Mouse (Mus musculus): ENCODE data around the gene Bcat1. TPM values are rescaled to one million over a fixed set of nuclear protein-coding genes. Genes with fewer than 3 reads are reported as not detected.

The Bcat1 gene
- 0.41 and 0.44 TPM in 2 replicates for total RNA-seq (2023)

DNA sequence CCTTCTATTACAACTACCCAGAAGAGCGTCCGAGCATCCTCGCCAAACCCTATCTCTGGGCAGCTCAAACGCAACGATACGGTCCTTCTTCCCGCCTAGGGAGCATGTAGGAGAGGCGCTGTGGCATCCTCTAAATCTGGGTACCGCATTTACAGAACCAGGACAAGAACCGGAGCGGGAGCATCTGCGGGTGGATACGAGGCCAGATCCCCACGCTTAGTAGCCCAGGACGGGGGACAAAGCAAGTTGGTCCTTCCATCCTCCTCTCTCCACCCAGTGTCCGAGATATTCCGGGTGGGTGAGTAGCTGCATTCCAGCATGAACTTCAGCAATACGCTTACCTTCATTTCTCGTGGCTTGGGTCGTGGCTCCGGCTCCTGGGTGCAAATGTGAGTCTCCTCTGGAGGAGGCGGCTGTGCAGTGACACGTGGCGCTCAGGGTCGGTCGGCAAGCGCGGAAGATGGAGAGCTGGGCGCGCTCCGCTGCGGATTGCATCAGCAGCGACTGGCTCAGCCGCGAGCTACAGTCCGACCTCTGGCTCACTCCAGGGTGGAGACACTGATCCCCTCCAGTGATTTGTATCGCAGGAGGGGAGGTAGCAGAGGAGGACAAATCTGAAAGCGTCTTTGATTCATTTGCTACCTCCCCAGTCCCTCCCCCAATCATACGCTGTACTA is at the start of gene Bcat1:
Bcat1 (minus strand) TSS at position 637 of the 677 bp plus-strand sequence.

DNA sequence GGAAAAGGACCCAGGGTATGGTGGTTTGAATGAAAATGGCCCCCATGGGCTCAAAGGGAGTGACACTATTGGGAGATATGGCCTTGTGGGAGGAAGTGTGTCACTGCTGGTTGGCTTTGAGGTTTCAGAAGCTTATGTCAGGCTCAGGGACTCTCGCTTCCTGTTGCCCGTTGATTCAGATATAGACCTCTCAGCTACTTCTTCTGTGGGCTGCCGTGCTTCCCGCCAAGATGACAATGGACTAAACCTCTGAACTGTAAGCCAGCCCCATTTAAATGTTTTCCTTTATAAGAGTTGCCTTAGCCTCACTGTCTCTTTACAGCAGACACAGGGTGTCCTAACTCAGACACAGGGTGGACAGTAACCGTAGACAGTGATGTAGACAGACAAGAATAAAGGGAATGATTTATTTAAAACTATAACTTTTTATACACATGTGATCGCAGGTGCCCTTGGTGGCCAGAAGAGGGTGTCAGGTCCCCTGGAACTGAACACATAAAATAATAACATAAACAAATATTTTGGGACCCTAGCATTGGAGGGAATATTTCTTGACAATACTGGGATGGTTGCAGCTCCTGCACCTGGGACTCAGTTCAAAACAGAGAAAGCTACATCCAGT is 39.6 kb upstream of the Bcat1 start, which contains the start of gene Lrmp:
Lrmp (plus strand) TSS at position 178 of the 622 bp plus-strand sequence.

Other genes with a start within 250 kb of the Bcat1 start
- 152 and 178 TPM in 2 replicates for gene Lrmp, start 39.5 kb upstream of the Bcat1 start, total RNA-seq (2023)
- gene Casc1, start 134.8 kb upstream of the Bcat1 start, total RNA-seq (2023) = 0.61 and 1.2 TPM in 2 replicates
- 18.3 and 20.7 TPM in 2 replicates for gene Etfrf1, start 134.9 kb upstream of the Bcat1 start, total RNA-seq (2023)
- gene Kras, start 174.1 kb upstream of the Bcat1 start, total RNA-seq (2023) = 92.7 and 143 TPM in 2 replicates

All from neutrophil, adult 65 days (primary cell).